Mouse (Mus musculus): ENCODE results near the gene Irf9. TPM values are rescaled to one million over a fixed set of nuclear protein-coding genes. Genes with fewer than 3 reads are reported as not detected.

The Irf9 gene
- polyA plus RNA-seq, 1 experiment from 2014 or later = 9.0 TPM

DNA sequence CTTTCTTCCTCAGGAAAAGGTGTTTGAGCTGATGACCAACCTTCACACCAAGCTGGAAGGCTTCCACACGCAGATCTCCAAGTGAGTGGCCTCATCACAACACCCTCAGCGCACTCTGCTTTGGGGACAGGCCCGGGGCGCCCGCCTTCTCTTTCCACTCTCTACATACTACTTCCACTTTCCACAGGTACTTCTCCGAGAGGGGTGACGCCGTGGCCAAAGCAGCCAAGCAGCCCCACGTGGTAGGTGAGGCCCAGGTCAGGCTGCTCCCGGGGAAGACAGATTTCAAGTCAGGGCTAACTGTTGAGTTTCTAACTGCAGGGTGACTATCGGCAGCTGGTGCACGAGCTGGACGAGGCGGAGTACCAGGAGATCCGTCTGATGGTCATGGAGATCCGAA lies 22.6 kb upstream of the Irf9 start:
- H3K9ac ChIP-seq = no peak overlapping the region
- no peaks in the 10 kb centered on the region for H3K27me3 ChIP-seq (ENCODE audit: insufficient read depth, low read length)
- DNase-seq = no peak
- TF ChIP-seq CTCF (IDR thresholded peaks at IDR 0.05; ENCODE audit: low read depth) = no peak
- no peak overlapping the region for H3K4me3 ChIP-seq (ENCODE audit: low read depth, low read length)
- H3K27ac ChIP-seq (ENCODE audit: low read depth) = no peak overlapping the region
- no peak overlapping the region for H3K4me2 ChIP-seq
- WGBS = 95% methylated on average over 16 of the region's 16 CpGs
- peaks cover 16% of the 10 kb centered on the region for H3K36me3 ChIP-seq (ENCODE audit: insufficient read depth)
- ATAC-seq (ENCODE audit: insufficient read depth) = no peak
- 0 out of 2 replicates have a peak, but pooled peaks cover 6% of the 10 kb centered on the region for H3K4me1 ChIP-seq (ENCODE audit: insufficient read depth)
- H3K9me3 ChIP-seq (ENCODE audit: low read depth, low read length) = no peaks in the 10 kb centered on the region

DNA sequence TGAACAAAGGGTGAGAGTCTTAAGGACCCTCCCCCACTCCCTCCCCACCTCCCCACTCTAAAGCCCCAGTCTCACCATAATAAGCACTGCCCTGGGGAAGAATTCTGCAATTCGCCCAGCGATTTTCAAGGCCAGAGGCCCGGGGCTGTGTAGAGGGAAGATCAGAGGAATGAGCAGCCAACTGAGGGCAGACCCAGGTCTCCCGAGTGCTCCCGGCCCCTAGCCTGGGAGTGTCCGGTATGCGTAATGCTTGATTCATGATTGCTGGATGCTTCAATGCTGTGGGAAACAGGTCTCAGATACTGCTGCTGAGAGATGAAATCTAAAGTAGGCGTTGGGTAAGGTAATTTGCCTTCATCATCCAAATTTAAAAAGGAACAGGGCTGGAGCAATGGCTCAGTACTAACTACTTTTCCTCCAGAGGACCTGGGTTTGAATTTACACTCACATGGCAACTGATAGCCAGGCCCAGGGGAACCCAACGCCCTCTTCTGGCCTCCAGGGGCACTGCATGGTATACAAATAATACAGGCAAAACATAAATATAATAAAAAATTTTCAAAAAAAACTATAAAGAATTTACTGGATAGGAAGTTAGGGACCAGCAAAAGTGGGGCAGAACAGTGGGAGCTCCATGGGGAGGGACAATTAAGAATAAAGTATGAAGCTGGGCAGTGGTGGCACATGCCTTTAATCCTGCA lies 21.2 kb upstream of the Irf9 start:
- H3K27me3 ChIP-seq (ENCODE audit: insufficient read depth, low read length) = no peaks in the 10 kb centered on the region

DNA sequence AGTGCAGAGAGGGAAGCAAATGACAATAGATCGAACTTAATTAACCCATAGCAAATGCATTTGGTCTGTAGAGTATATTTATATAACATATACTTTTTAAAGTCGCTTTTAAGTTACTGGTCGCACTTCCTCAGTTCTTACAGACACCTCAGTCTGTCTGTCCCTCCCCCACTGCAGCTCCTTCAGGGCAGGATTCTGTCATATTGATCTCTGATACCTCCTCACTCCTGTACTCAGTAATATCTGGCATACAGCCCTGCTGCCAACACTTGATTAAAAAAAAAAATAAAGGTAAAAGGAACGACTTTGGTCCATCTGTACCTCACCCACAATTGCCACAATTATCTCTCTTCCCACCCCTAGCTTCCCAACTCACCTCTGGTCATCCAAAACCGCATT lies 19.1 kb upstream of the Irf9 start:
- DNase-seq = no peak
- 0 out of 2 replicates have a peak, but pooled peaks cover 6% of the 10 kb centered on the region for H3K4me1 ChIP-seq (ENCODE audit: insufficient read depth)
- peaks cover 28% of the 10 kb centered on the region for H3K36me3 ChIP-seq (ENCODE audit: insufficient read depth)
- no peak overlapping the region for H3K27ac ChIP-seq (ENCODE audit: low read depth)
- no peak for TF ChIP-seq CTCF (IDR thresholded peaks at IDR 0.05; ENCODE audit: low read depth)
- H3K4me3 ChIP-seq (ENCODE audit: low read depth, low read length) = peak overlapping the region; percentile 47
- no peak for ATAC-seq (ENCODE audit: insufficient read depth)
- no peaks in the 10 kb centered on the region for H3K27me3 ChIP-seq (ENCODE audit: insufficient read depth, low read length)
- peak overlapping the region; percentile 81 for H3K4me2 ChIP-seq
- H3K9ac ChIP-seq = no peak overlapping the region
- no peaks in the 10 kb centered on the region for H3K9me3 ChIP-seq (ENCODE audit: low read depth, low read length)
- WGBS = 32% methylated on average over 5 of the region's 5 CpGs

More for the DNA sequence above, 21.2 kb upstream of the Irf9 start:
- H3K9ac ChIP-seq = no peak overlapping the region
- 0 out of 2 replicates have a peak, but pooled peaks cover 6% of the 10 kb centered on the region for H3K4me1 ChIP-seq (ENCODE audit: insufficient read depth)
- H3K4me3 ChIP-seq (ENCODE audit: low read depth, low read length) = no peak overlapping the region
- no peaks in the 10 kb centered on the region for H3K9me3 ChIP-seq (ENCODE audit: low read depth, low read length)
- DNase-seq = no peak
- 75% methylated on average over 9 of the region's 9 CpGs for WGBS
- H3K27ac ChIP-seq (ENCODE audit: low read depth) = no peak overlapping the region
- ATAC-seq (ENCODE audit: insufficient read depth) = no peak
- no peak overlapping the region for H3K4me2 ChIP-seq
- TF ChIP-seq CTCF (IDR thresholded peaks at IDR 0.05; ENCODE audit: low read depth) = peak; percentile 44
- peaks cover 18% of the 10 kb centered on the region for H3K36me3 ChIP-seq (ENCODE audit: insufficient read depth)

DNA sequence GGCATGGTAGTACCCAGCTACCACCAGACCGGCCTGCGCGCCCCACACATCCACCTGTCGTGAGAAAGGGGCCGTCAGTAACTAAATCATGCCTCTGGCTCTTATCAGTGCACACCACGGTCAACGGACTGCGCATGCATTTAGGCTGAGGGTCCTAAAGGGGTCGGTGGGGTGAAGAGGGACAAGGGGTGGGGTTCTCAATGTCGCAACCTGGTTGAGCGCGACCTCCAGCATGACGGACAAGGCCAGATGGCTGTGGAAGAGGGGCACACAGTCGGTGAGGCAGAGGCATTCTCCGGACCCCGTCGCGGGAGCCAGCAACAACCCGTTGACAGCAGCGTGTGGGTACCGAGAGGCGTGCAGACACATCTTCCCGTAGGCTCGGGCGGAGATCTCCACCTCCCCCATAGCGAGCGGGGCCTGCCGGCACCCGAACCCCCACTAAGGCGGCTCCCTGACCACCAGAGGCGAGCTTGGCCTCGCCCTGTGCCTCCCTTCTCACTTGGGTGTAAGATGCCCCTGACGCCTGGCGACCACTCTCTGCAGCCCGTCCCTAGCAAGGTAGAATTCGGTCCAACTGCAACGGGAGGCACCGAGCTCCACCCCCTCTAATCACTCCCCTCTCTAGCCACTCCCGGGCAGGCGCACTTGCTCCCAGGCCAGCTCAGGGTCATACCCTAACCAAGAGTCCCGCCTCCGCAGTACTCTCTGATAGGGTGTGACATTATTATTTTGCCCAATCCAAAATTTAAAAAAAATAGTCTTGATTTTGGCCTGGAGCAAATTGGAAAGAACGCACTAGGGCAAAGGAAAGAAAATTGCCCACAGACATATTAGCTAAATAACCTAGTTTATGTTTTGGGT lies 18.4 kb upstream of the Irf9 start, which contains the start of gene Emc9:
Gene Emc9, minus strand, starts transcription at position 601 of the 864 bp plus-strand sequence.
- no peaks in the 10 kb centered on the region for H3K27me3 ChIP-seq (ENCODE audit: insufficient read depth, low read length)
- 0 out of 2 replicates have a peak, but pooled peaks cover 6% of the 10 kb centered on the region for H3K4me1 ChIP-seq (ENCODE audit: insufficient read depth)
- 3% methylated on average over 43 of the region's 43 CpGs for WGBS
- TF ChIP-seq CTCF (IDR thresholded peaks at IDR 0.05; ENCODE audit: low read depth) = no peak
- H3K4me2 ChIP-seq = peak within 1 kb of the TSS; percentile 81
- ATAC-seq (ENCODE audit: insufficient read depth) (peak; percentile 72), DNase-seq (peak; percentile 48)
- H3K4me3 ChIP-seq (ENCODE audit: low read depth, low read length) = peak within 1 kb of the TSS; percentile 47
- peaks cover 27% of the 10 kb centered on the region for H3K36me3 ChIP-seq (ENCODE audit: insufficient read depth)
- peak within 1 kb of the TSS; percentile 56 for H3K9ac ChIP-seq
- H3K27ac ChIP-seq (ENCODE audit: low read depth) = peak within 1 kb of the TSS; percentile 24; the same call in 1 of the 2 replicates
- no peaks in the 10 kb centered on the region for H3K9me3 ChIP-seq (ENCODE audit: low read depth, low read length)

DNA sequence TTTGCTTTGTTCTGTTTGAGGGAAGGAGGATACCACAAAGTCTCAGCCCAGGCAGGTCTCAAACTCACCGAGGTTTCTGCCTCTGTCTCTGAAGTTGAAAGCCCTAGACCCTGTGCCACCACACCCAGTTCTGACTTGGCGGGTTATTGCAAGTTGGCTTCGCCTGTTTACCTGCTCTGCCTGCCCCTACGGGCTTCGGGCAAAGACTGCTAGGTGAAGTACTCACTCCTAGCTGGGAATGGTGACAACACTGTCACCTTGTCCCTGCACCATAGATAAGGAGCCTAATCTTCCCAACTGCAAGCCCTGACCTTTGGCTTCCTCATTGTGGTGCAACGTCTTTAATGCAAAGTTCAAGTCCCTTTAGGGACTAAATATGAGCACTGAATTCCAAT lies 17.8 kb upstream of the Irf9 start:
- ATAC-seq (ENCODE audit: insufficient read depth) = no peak
- 47% methylated on average over 6 of the region's 6 CpGs for WGBS
- peak overlapping the region; percentile 81 for H3K4me2 ChIP-seq

DNA sequence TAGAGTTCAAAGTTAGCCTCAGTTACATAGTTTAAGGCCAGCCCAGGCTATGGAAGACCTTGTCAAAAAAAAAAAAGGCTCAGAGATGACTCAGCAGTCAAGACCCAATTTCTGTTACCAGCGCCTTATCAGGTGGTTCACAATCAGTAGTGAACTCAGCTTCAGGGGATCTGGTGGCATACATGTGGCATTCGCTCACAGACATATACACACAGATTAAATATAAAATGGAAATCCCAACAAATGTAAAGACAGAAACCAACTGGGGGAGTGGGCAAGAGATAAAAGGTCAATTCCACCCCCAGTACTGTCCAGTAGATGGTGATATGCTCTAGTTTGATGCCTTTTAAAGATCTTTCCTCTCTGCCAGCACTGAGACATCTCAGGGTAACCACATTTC lies 17.2 kb upstream of the Irf9 start:
- H3K36me3 ChIP-seq (ENCODE audit: insufficient read depth) = peaks cover 15% of the 10 kb centered on the region
- H3K4me2 ChIP-seq = no peak overlapping the region
- no peak for DNase-seq
- no peak overlapping the region for H3K4me3 ChIP-seq (ENCODE audit: low read depth, low read length)
- TF ChIP-seq CTCF (IDR thresholded peaks at IDR 0.05; ENCODE audit: low read depth) = no peak
- 86% methylated on average over 2 of the region's 2 CpGs for WGBS
- ATAC-seq (ENCODE audit: insufficient read depth) = no peak
- H3K27ac ChIP-seq (ENCODE audit: low read depth) = peak overlapping the region; percentile 24; the same call in 1 of the 2 replicates
- no peaks in the 10 kb centered on the region for H3K27me3 ChIP-seq (ENCODE audit: insufficient read depth, low read length)
- no peaks in the 10 kb centered on the region for H3K9me3 ChIP-seq (ENCODE audit: low read depth, low read length)
- H3K9ac ChIP-seq = no peak overlapping the region
- 0 out of 2 replicates have a peak, but pooled peaks cover 6% of the 10 kb centered on the region for H3K4me1 ChIP-seq (ENCODE audit: insufficient read depth)

More for the DNA sequence above, 17.8 kb upstream of the Irf9 start:
- TF ChIP-seq CTCF (IDR thresholded peaks at IDR 0.05; ENCODE audit: low read depth) = no peak
- DNase-seq = no peak
- H3K9ac ChIP-seq = no peak overlapping the region
- H3K4me1 ChIP-seq (ENCODE audit: insufficient read depth) = 0 out of 2 replicates have a peak, but pooled peaks cover 6% of the 10 kb centered on the region
- no peaks in the 10 kb centered on the region for H3K27me3 ChIP-seq (ENCODE audit: insufficient read depth, low read length)
- peak overlapping the region; percentile 24; the same call in 1 of the 2 replicates for H3K27ac ChIP-seq (ENCODE audit: low read depth)
- no peak overlapping the region; the same call in 1 of the 2 replicates for H3K4me3 ChIP-seq (ENCODE audit: low read depth, low read length)
- peaks cover 21% of the 10 kb centered on the region for H3K36me3 ChIP-seq (ENCODE audit: insufficient read depth)
- no peaks in the 10 kb centered on the region for H3K9me3 ChIP-seq (ENCODE audit: low read depth, low read length)

DNA sequence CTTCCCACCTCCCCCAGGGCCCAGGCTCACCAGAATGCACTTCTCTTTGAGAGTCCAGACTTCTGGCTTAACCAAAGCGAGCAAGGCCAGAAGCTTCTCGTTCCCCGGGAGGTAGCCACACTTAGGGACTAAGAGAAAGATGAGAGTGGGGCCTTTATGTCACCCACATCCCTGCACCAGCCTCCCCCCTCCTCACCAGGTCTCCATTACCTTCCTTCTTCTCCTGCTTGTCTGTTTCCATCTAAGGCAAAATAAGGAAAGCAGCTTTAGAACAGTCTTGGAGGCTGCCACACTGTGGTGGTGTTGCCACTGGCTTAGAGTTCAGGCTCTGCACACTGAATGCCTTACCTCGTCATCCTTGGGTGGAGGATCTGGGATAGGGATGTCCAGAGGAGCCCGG lies 14.1 kb upstream of the Irf9 start:
- Histone ChIP-seq H3K4me1 (ENCODE audit: insufficient read depth) (peaks cover 12% of the 10 kb centered on the region; the same call in 1 of the 2 replicates), H3K4me3 (ENCODE audit: low read depth, low read length) (no peak overlapping the region), H3K36me3 (ENCODE audit: insufficient read depth) (peaks cover 19% of the 10 kb centered on the region), H3K9ac (no peak overlapping the region), H3K27ac (ENCODE audit: low read depth) (no peak overlapping the region), H3K27me3 (ENCODE audit: insufficient read depth, low read length) (no peaks in the 10 kb centered on the region), H3K9me3 (ENCODE audit: low read depth, low read length) (no peaks in the 10 kb centered on the region), H3K4me2 (no peak overlapping the region)
- DNase-seq (no peak), ATAC-seq (ENCODE audit: insufficient read depth) (no peak)
- no peak for TF ChIP-seq CTCF (IDR thresholded peaks at IDR 0.05; ENCODE audit: low read depth)
- 98% methylated on average over 5 of the region's 5 CpGs for WGBS
